Mouse (Mus musculus): ENCODE results near the gene Efna5. TPM values are rescaled to one million over a fixed set of nuclear protein-coding genes. Genes with fewer than 3 reads are reported as not detected.

The Efna5 gene
- polyA plus RNA-seq, 1 experiment from 2014 or later: 17.3 TPM

- Histone ChIP-seq H3K4me3 (replicated peaks; ENCODE audit: low read depth, low read length) (no peak overlapping the region), H3K9me3 (replicated peaks; ENCODE audit: low read length) (no peaks in the 10 kb centered on the region), H3K4me2 (ENCODE audit: low read length) (no peak overlapping the region), H3K4me1 (replicated peaks; ENCODE audit: insufficient read depth, low read length) (0 out of 2 replicates have a peak, but pooled peaks cover 6% of the 10 kb centered on the region), H3K9ac (ENCODE audit: low read depth, low read length) (no peak overlapping the region), H3K36me3 (ENCODE audit: insufficient read depth, low read length) (no peaks in the 10 kb centered on the region), H3K27ac (no peak overlapping the region), H3K27me3 (ENCODE audit: insufficient read depth, low read length) (no peaks in the 10 kb centered on the region)
- 62% methylated on average over 8 of the region's 8 CpGs for WGBS
- ATAC-seq (replicated peaks; ENCODE audit: low FRiP score, low read depth): no peak
- no peak for TF ChIP-seq CTCF (IDR thresholded peaks at IDR 0.05; ENCODE audit: low read depth)
- DNase-seq (ENCODE audit: low spot score): no peak
These were observed 23.8 kb downstream of the Efna5 start for GRCm38 (mm10) chr17:62857275-62857674.

DNA sequence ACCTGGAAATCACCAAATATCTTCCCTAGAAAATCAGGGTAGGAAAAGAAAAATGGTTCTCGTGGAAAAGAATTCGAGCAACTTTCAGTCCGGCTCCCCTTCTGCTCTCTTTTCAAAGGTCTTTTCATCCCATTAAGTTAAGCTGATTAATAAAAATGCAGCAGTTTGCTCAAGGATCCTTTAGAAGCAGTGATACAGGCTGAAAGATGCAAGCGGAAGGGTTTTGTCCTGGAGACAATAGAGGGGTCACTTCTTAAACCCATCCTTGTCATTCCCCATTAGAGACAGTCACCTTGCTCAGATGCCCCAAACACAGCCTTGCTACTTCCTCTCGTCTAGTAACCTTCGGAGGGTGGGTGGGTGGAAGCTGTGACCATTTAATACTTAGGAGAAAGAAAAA is 27.4 kb downstream of the Efna5 start:
- no peak for ATAC-seq (replicated peaks; ENCODE audit: low FRiP score, low read depth)
- Histone ChIP-seq H3K27ac (no peak overlapping the region), H3K4me1 (replicated peaks; ENCODE audit: insufficient read depth, low read length) (0 out of 2 replicates have a peak, but pooled peaks cover 6% of the 10 kb centered on the region), H3K27me3 (ENCODE audit: insufficient read depth, low read length) (no peaks in the 10 kb centered on the region), H3K4me3 (replicated peaks; ENCODE audit: low read depth, low read length) (no peak overlapping the region), H3K9me3 (replicated peaks; ENCODE audit: low read length) (no peaks in the 10 kb centered on the region), H3K9ac (ENCODE audit: low read depth, low read length) (no peak overlapping the region), H3K4me2 (ENCODE audit: low read length) (peak overlapping the region; percentile 23; the same call in 1 of the 2 replicates), H3K36me3 (ENCODE audit: insufficient read depth, low read length) (no peaks in the 10 kb centered on the region)
- DNase-seq (ENCODE audit: low spot score): no peak
- no peak for TF ChIP-seq CTCF (IDR thresholded peaks at IDR 0.05; ENCODE audit: low read depth)
- WGBS: 28% methylated on average over 6 of the region's 6 CpGs

DNA sequence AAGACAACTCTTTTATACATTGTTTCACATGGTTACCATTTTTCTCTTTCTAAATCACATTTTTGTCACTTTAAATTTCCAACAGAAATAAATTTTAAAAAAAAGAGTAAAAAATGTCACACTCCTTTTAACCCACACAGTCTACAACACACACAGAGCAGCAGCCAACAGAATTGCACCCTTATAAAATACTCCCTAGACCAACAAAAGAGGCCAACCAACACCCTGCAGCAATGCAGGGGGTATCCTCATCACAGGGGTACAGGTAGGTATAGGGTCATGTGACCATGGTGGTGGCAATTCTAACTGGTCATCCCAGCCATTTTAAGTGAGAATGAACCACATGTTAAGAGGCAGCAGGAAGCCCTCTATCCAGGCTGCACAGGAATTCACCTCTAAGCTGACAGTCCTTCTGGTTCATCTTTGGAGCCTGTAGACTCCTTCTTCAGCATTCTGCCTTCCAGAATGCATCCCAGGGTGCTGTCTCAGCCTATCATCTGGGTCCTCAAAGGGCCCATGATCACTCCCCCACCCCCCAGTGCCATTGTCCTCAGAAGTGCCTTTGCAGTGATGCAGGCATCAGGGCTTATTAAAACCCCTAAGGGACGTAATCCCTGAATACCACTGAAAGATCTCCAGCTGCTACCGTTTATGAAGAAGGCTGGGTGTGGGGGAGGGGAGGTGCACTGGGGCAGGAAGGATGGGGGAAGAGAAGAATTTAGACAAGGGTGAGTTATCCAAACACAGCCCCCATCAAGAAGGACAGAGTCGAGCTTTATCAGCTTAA is 28.1 kb downstream of the Efna5 start:
- DNase-seq (ENCODE audit: low spot score): peak; percentile 49
- TF ChIP-seq CTCF (IDR thresholded peaks at IDR 0.05; ENCODE audit: low read depth): no peak
- ATAC-seq (replicated peaks; ENCODE audit: low FRiP score, low read depth): no peak
- H3K27ac ChIP-seq: no peak overlapping the region
- no peak overlapping the region for H3K9ac ChIP-seq (ENCODE audit: low read depth, low read length)
- H3K4me2 ChIP-seq (ENCODE audit: low read length): peak overlapping the region; percentile 23
- H3K27me3 ChIP-seq (ENCODE audit: insufficient read depth, low read length): no peaks in the 10 kb centered on the region
- WGBS: 11% methylated on average over 3 of the region's 3 CpGs
- H3K9me3 ChIP-seq (replicated peaks; ENCODE audit: low read length): no peaks in the 10 kb centered on the region
- no peaks in the 10 kb centered on the region for H3K36me3 ChIP-seq (ENCODE audit: insufficient read depth, low read length)
- no peak overlapping the region for H3K4me3 ChIP-seq (replicated peaks; ENCODE audit: low read depth, low read length)
- H3K4me1 ChIP-seq (replicated peaks; ENCODE audit: insufficient read depth, low read length): 0 out of 2 replicates have a peak, but pooled peaks cover 6% of the 10 kb centered on the region

- Histone ChIP-seq H3K27ac (no peak overlapping the region), H3K9me3 (replicated peaks; ENCODE audit: low read length) (no peaks in the 10 kb centered on the region), H3K4me1 (replicated peaks; ENCODE audit: insufficient read depth, low read length) (0 out of 2 replicates have a peak, but pooled peaks cover 6% of the 10 kb centered on the region), H3K36me3 (ENCODE audit: insufficient read depth, low read length) (no peaks in the 10 kb centered on the region), H3K4me2 (ENCODE audit: low read length) (no peak overlapping the region), H3K4me3 (replicated peaks; ENCODE audit: low read depth, low read length) (no peak overlapping the region), H3K9ac (ENCODE audit: low read depth, low read length) (no peak overlapping the region), H3K27me3 (ENCODE audit: insufficient read depth, low read length) (no peaks in the 10 kb centered on the region)
- DNase-seq (ENCODE audit: low spot score) (peak; percentile 44), ATAC-seq (replicated peaks; ENCODE audit: low FRiP score, low read depth) (no peak)
- no peak for TF ChIP-seq CTCF (IDR thresholded peaks at IDR 0.05; ENCODE audit: low read depth)
- 34% methylated on average over 7 of the region's 7 CpGs for WGBS
These were observed 29.8 kb downstream of the Efna5 start for GRCm38 (mm10) chr17:62851268-62851667.

- Histone ChIP-seq H3K36me3 (ENCODE audit: insufficient read depth, low read length) (no peaks in the 10 kb centered on the region), H3K4me1 (replicated peaks; ENCODE audit: insufficient read depth, low read length) (0 out of 2 replicates have a peak, but pooled peaks cover 6% of the 10 kb centered on the region), H3K27me3 (ENCODE audit: insufficient read depth, low read length) (no peaks in the 10 kb centered on the region), H3K27ac (no peak overlapping the region), H3K9me3 (replicated peaks; ENCODE audit: low read length) (no peaks in the 10 kb centered on the region), H3K4me3 (replicated peaks; ENCODE audit: low read depth, low read length) (no peak overlapping the region), H3K9ac (ENCODE audit: low read depth, low read length) (no peak overlapping the region), H3K4me2 (ENCODE audit: low read length) (no peak overlapping the region)
- TF ChIP-seq CTCF (IDR thresholded peaks at IDR 0.05; ENCODE audit: low read depth): no peak
- WGBS: 65% methylated on average over 3 of the region's 3 CpGs
- ATAC-seq (replicated peaks; ENCODE audit: low FRiP score, low read depth) (no peak), DNase-seq (ENCODE audit: low spot score) (no peak)
These were observed 30.5 kb downstream of the Efna5 start for GRCm38 (mm10) chr17:62850603-62851002.

- no peak for TF ChIP-seq CTCF (IDR thresholded peaks at IDR 0.05; ENCODE audit: low read depth)
- Histone ChIP-seq H3K4me1 (replicated peaks; ENCODE audit: insufficient read depth, low read length) (0 out of 2 replicates have a peak, but pooled peaks cover 6% of the 10 kb centered on the region), H3K27me3 (ENCODE audit: insufficient read depth, low read length) (no peaks in the 10 kb centered on the region), H3K4me2 (ENCODE audit: low read length) (no peak overlapping the region), H3K27ac (no peak overlapping the region), H3K4me3 (replicated peaks; ENCODE audit: low read depth, low read length) (no peak overlapping the region), H3K36me3 (ENCODE audit: insufficient read depth, low read length) (no peaks in the 10 kb centered on the region), H3K9me3 (replicated peaks; ENCODE audit: low read length) (no peaks in the 10 kb centered on the region), H3K9ac (ENCODE audit: low read depth, low read length) (no peak overlapping the region)
- WGBS: 86% methylated on average over 6 of the region's 6 CpGs
- DNase-seq (ENCODE audit: low spot score): no peak
- no peak for ATAC-seq (replicated peaks; ENCODE audit: low FRiP score, low read depth)
These were observed 31.4 kb downstream of the Efna5 start for GRCm38 (mm10) chr17:62849676-62850075.

Measured in kidney, postnatal 0 days (tissue).